Mouse (Mus musculus) embryo, embryonic 10 days (tissue): ENCODE measurements around the gene Ntm.

Experiments used
- DNase-seq: peaks from one replicate; pipeline ENCODE4 v3.0.0-alpha.2; 2015; ENCODE audit warnings: low spot score

Ntm gene

DNA sequence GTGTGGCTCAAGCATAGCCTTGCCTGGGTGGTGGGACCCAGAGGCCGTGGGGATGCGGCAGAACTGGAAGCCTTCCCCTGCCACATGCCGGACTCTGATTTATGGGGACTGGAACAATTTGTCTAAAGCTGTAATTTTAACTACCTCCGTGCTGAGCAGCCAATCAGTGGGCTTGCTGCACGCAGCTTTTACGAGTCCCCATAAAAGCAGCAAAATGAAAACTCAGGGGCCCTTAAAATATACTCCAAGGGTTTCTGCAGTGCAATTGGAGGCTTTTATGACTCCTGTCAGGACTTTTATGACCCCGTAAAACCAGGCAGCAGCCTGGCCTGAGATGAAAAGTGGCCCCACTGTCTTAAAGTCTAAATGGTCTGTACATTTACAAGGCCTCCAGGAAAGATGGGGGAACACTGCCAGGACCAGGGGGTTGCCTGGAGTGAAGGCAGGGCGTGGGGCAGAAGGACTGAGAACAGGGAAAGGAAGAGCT lies 644.2 kb downstream of the Ntm start:
- no peak for DNase-seq

DNA sequence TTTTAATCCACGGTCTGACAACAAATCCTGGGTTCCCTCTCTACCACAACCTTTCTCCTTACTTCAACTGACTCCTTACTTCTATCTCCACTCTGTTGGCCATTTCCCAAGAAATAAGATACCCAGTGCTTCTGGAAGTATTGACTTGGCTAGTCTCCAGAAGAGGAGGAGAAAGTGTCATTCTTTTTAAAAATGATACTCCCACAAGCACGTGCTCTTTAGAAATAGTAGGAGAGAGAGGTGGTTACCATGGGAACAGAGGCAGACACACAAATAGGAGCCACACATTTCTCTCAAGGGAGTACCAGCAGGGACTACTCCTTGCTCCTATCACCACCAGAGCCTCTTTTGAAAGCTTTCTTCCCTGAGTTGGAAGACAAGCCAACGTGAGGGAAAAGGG lies 645.3 kb downstream of the Ntm start:
- DNase-seq, result peak; percentile 46

DNA sequence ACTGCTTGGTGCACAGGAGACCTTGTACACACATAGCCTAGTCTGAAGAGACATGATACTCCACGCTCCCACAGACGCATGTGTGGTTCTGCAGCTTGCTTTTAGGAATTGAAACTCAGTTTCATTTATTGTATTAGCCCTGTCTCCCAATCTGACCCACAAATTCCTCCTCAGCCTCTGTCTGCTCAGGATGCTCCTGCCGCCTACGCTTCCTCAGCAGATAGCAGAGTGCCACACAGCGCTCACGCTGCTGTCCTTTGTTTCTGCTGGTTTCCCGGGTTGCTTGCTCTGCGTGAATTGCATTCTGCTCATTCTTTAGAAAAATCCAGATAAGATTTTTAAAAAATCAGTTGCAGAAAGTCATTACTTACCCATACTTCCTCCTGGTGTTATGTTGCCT lies 647.1 kb downstream of the Ntm start:
- DNase-seq, result no peak

DNA sequence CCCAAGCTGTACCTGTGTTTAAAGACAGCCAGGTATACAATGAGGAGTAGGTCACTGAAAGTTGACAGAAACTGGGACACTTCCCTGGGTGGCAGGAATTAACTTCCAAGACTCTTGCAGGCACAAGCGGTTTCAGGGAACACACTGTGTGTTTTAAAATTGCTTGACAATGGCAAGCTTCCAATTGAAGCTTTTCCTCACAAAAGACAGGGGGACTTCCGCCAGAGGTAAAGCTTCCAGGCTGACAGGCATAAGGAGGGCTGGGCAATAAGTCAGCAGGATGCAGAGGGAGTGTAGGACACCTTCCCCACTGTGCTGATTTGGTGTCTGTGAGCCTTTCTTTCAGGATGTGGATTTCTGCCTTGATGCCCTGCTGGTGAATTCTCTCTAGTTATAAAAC lies 656.0 kb downstream of the Ntm start:
- DNase-seq, result no peak

DNA sequence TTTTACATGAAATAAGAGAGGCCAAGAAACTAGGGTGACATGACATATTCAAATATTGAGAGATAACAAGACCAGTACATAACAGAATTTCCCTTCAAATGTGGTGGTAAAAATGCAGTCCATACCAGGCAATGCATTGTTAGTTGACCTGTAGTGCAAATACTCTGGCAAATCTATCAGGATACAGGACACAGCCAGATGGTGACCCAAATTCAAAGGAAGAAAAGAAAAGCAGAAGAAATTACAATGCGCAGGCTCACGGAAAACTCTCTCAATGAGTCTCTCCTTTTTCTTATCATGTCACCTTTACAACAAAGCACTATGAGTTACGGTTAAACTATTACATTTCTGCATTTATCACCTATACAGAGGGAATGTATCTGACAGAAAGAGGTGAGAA lies 664.6 kb downstream of the Ntm start:
- DNase-seq, result no peak

DNA sequence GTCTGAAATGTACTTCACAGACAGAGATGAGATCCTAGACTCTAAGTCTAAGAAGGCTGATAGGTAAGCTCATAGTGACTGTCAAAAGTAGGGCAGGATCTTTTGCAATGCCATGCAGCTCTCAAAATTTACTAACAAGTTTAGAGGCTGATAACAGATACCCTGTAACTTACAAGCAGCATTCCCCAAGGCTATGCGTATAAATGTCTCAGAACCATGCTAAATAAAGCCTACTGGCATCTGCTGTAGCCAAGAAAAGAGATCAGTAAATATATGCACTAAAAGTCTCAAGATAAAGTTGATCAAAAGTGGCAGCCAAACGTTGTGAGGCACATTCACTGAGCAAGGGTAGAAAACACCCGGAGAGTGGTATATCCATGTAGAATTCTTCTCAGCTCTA lies 666.2 kb downstream of the Ntm start:
- no peak for DNase-seq

DNA sequence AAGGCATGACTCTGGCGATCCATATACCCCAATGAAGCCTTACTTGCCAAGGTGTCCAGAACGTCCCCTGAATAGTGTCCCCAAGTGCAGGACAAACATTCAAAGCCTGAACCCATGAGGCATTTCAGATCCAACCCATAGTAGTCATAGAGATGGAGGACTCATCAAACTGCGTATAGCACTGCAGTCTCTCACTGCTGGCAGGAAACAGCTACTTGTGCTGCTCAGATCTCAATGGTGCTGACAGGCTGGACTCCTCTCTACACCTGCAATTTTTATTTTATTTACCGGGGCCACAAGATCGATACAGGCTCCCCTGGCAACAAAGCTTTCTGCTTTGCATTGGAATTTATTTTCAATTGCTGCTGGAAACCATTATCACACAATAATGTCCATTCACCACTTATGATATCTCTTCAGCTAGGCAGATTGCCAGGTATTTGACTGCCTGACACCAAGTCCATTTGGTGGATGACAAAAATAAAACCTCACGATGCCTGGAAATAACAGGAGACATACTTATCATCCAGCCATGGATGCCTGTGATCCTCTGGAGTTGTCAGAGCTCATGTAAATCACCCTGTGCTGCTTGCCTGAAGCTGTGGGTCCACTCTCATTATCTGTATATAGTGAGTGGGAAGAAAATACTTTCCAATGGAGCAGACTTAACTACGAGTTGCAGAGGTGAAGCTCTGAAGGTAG lies 674.8 kb downstream of the Ntm start:
- no peak for DNase-seq

DNA sequence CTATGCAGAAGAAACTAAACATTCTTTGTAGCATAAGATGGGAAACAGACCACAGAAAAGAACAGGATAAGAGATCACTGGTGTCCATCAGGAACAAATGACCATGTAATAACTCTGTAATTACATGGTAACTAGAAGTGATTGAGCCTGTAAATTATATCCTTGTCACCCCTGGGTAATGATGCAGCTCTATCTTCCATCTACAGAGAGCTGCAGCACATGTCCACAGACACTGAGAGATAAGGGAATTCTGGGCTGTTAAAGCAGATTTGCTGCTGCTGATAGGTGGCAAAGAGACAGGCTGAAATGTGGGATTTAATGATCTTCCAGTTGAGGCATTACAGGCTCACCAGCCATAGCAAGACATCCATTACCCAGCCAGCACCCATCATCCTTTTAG lies 677.8 kb downstream of the Ntm start:
- DNase-seq, result no peak

DNA sequence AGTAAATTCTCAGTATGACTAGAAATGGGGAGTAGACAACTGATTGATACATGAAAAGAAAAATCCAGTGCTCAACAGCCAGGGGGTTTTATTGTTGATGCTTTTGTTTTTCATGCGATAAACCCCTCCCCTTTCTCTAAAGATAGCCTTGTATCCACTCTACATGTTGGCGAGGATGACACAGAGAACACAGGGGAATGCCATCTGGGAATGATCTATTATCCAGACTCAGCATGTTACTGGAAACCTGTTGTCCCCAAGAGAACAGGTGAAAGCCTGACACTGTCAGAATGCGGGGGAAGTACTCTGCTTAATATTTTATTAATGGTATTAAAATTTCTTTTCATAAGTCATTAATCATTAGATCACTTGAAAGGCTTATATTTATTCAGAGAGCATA lies 690.1 kb downstream of the Ntm start:
- DNase-seq, result no peak

DNA sequence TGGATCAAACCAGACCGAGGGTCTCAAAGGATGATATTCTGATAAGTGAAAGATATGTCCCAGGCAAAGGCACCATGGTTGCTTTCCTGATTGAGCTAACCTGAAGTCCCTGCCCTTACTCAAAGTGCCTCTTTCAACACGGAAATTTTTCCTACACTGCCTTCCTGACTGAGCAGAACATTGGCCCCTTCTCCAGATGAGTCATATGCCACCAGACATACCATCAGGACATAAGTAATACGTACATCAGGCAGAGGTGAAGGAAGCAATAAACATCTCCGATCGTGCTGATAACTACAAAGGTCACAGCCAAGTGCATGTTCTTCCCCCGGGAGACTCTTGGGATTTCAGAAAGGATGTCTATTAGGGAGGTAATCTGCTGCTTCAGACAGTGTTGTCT lies 693.0 kb downstream of the Ntm start:
- DNase-seq, result no peak

DNA sequence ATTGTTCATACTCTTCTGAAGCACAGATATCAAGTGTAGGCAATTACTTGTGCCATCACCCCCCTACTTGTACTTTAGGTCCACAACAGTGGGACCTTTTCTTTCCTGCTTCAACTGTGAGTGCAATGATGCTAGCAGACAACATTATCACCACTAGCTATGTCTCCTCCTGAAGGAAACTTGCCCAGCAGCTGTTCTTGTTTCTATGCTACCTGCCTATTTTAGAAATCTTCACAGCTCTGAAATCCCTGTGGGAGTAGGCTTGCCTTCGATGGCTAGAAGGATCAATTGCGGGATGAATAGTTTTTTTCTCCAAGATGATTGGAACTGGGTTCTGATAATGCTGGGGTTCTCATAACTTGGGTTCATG lies 693.7 kb downstream of the Ntm start:
- no peak for DNase-seq

DNA sequence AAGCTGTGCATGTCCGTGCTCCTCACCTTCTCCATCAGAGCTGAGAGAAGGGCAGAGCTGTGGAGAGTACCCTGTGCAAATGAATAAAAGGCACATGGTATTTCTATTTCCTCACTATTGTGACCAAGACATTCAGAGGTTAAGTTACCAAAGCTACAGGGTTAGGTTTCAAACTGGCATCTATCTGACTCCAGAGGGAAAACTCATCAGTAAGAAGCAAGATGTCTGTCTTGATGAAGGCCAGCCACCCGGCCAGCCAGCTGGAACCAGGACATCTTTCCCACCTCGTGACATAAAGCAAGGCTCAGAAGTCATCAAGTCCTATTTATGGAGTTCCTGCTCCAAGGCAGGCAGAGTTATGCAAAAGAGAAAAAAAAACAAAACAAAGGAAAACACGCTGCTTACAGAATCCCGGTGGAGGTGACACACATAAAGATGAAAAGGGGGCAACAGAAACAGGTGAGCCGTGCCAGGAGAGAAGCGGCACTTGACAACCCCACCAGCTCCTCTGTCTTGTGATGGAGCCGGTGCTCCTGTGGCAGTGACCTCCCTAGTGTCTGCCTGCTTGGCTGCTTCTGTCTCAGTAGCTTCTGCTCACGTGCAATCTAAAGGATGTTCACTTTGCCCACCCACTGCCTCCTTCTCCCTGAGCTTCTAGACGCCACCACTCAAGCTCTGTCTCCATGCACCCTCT lies 694.2 kb downstream of the Ntm start:
- peak; percentile 13 for DNase-seq

DNA sequence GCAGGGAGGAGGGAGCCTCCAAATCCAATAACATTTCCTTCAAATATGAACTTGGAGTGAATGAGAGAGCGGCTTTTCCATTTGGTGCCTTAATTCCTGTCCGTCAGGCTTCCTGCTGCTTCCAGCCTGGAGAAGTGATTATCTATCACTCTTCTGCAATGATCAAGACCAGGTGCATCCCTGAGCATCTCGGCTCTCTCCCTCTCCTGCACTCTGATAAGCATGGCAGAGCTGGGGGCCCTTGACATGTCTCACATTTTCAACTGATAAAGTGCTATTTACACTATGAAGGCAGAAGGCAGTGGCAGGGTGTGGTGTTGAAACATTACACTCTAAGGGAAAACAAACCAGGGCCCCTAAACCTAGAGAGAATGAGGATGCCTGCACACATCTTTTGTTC lies 695.3 kb downstream of the Ntm start:
- DNase-seq, result peak; percentile 19

DNA sequence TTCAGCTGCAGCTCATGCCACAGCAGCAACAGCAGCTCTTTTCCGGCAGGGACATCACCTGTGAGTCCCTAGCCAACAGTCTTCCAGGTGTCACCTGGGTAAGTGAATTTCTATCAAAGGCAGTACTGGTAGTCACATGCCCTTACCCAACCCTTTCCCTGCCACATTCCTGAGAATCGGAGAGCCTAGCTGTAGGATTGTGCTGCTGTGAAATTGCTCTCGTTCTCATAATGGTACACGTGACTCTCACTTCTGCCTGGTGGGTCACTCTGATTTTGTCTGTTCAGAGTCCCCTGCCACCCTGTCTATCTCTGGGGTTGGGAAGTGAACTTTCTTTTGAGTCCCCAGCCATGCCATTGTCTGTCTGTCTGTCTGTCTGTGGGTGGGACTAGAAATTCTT lies 697.8 kb downstream of the Ntm start:
- DNase-seq, result no peak

DNA sequence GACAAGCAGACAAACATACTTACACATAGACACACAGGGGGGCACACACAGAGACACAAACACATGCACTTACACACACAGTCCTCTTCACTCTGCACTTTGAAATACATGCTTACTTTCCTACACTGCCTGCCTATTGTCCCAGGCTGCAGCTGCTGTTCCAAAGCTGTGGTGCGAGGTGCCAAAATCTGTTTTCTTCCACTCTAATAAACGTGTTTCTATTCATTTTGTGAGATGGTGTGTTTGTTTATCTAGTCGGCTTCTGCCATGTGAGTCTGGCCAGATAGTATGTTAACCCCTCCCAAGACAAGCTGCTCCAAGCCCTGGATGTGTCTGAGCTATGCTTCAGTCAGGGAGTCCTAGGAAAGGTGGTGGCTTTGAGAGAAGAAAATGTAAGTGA lies 700.1 kb downstream of the Ntm start:
- no peak for DNase-seq

DNA sequence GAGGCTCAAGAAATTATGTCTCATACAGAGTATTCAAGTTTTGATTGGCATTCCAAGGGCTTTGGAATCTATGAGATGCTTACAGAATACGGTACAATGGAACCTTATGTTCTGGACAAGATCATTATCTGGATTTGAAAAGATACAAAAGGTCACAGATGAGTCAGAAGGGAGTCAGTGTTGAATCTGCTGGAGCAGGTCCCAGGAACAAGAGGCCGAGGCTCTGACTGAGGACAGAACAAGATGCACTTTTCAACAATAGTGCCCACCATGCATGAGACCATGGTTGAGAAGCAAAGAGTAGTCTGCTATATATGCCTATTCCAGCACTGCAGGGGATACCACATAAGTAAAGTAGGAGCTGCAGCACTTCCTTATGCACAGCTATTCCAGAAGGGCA lies 710.1 kb downstream of the Ntm start:
- DNase-seq, result no peak

DNA sequence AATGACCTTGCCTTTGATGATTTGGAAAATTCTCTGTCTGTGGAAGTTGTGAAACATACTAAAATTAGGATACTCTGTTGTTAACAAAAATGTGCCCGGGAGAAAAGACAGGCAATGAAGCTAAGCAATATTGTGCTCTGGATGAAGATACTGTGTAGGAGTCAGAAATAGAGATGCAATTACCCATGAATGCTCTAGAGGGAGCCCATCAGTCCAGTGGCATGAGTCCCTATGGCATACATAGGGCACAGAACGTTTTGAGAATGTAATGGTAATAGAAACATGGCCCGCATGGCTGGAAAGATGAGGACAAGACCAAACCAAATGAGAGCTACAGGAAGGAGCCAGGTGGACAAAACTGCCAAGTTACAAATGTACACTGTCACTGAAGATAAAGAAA lies 712.1 kb downstream of the Ntm start:
- peak; percentile 21 for DNase-seq

DNA sequence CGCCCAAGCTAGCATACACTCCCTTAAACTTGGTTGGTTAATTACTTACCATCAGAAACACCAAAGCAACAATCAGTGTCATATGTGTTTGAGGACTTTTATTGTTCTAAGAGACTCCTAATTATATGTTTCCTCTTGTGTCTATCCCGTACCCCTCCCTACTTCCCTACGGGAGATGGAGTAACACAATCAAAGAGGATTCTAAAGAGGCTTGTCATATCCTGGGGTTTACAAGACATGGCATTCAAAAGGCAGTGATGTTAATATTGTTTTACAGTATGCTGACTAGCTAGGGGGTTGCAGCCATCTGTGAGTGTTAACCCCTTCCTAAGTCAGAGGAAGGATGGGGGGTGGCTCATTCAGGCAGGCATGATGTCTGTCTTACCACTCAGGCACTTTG lies 715.1 kb downstream of the Ntm start:
- DNase-seq, result no peak

DNA sequence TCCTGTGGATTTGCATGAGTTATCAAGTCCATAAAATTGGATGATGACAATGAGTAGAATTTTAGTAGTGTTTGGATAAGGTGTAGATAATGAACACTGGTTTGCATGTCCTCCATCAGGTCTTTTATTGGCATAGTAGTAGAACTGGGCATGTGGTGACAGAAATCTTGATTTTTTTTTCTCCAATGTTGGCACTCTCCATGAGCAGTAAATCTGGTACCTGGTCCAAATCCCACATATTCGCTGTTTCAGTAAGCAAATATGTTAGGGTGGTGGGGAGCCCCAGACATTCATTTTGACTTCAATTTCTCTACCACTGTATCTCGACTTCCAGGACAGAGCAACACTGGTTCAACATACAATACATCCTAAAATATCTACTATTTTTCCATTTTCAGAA lies 718.9 kb downstream of the Ntm start:
- no peak for DNase-seq

DNA sequence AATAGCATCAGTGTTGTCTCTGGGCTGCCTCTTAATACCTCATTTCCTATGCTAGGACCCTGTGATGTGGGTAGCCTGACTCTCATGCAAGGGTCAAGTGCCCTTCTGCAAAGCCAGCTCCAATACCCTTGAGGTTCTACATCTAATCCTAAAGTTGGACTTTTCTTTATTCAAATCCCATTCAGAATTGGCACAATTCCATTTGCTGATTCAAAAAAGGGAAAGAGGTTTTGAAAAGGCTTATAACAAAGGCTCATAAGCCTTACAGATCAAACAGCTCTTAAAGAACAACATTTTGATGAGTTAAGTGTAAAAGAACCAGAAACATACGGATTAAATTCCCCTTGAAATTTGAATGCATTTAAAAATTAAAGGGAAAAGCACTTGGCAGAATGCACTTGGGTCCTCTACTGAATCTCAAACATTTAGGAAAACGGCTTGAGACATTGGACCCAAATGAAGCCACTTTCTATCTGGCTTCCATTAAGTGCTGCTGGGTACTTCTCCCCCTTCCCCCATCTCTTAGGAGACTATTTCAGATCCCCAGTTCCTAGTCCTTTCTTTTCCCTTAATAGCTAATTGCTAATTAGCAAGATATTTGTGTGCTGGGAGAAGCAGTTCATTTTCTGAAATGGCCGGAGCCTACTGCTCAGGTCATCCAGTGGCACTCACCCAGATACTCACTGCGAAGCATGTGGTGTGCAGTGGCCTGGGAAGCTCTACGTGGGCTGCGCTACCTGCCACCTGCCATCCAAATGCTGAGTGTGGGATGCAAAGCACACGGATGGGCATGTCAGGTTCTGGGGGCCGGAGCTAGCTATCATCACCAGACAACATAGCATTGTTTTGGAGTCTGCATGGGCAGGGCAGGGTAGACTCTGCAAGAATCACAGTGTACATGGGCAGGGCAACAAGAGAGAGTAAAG lies 720.2 kb downstream of the Ntm start:
- DNase-seq, result no peak

DNA sequence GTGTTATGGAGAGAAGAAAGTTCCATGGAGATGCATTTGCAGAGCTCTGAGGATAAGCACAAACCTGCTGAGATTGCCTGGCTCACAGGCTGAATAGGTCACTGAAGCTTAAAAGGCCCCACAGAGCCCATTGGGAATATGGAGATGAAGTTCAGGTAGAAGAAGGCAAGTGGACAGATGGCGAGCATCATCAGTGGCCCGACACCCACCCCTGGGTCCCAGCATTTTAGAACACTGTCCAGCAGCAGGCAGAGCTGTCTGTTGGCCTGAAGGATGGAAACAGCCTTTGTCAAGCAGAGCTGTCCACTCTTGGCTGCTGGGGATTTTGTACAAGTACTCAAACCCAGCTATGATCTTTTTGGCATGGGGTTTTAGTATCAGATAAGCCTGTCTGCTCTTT lies 722.1 kb downstream of the Ntm start:
- DNase-seq, result no peak

DNA sequence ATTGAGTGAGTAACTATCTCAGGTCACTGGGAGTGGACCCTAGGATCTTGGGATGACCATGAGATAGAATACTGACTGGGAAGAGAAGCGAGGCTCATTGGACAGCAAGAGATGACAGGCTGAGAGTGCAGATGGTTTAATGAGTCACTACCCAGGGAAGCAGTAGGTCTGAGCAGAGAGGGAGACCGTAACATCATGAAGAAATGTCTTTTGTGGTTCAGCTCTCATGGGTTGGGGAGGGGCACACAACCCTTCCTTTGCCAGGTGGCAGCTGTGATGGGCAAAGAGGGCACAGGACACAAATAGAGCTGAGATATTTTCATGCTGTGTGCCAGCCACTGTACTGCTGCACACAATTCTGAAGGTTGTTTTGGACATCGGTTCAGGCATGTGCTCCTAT lies 724.0 kb downstream of the Ntm start:
- no peak for DNase-seq

DNA sequence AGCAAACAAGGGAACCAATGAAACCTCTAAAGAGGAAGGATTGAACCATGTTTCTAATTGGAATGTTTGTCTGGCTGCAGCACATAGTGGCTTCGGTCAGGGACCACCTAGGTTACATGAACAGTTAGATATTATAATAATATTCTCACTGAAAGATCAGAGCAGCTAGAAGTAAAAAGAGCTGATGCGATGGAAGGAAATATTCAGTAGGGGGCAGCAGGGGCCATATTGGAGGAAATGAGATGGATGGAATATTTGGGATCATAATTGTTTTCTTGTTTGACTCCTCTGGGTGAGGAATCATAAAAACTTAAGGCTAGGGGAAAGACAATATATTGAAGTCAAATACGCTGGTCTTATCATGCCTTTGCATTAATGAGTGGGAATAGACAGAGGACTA lies 726.2 kb downstream of the Ntm start:
- no peak for DNase-seq
